Mouse (Mus musculus) liver, embryonic 12.5 days (tissue): ENCODE measurements around the gene Pkp3. TPM values are rescaled to one million over a fixed set of nuclear protein-coding genes. Genes with fewer than 3 reads are reported as not detected.
"Not testable (repeated sequence)": the region's sequence is repeated elsewhere in the genome, so short reads cannot be mapped to it uniquely, and the experiment has no call there.

Experiments
- ATAC-seq: fragments of 200-750 bp; cut with Nextera tagmentation; 2 replicates; pipeline ENCODE4 v1.8.0; 2017; ENCODE audit warnings: moderate number of reproducible peaks, mild to moderate bottlenecking, moderate library complexity
- H3K27ac ChIP-seq: fragments of 300-500 bp; sonication (generic); 2 replicates; pipeline ENCODE4 v1.5.1; 2016; ENCODE audit warnings: mild to moderate bottlenecking
- H3K27me3 ChIP-seq: fragments of 300-500 bp; sonication (generic); replicated peaks from 2 replicates; pipeline ENCODE4 v1.6.1; 2016; ENCODE audit warnings: mild to moderate bottlenecking, moderate library complexity
- H3K36me3 ChIP-seq: fragments of 300-500 bp; sonication (generic); 2 replicates; pipeline ENCODE4 v1.6.1; 2016; ENCODE audit warnings: mild to moderate bottlenecking, moderate library complexity
- H3K4me1 ChIP-seq: fragments of 300-500 bp; sonication (generic); 2 replicates; pipeline ENCODE4 v1.6.1; 2016
- H3K4me2 ChIP-seq: fragments of 300-500 bp; sonication (generic); 2 replicates; pipeline ENCODE4 v1.6.1; 2016; ENCODE audit warnings: mild to moderate bottlenecking, moderate library complexity
- H3K4me3 ChIP-seq: fragments of 300-500 bp; sonication (generic); 2 replicates; pipeline ENCODE4 v1.5.1; 2016; ENCODE audit warnings: mild to moderate bottlenecking, moderate library complexity
- H3K9ac ChIP-seq: fragments of 300-500 bp; sonication (generic); 2 replicates; pipeline ENCODE4 v1.6.1; 2016; ENCODE audit warnings: mild to moderate bottlenecking, moderate library complexity
- H3K9me3 ChIP-seq: fragments of 300-500 bp; sonication (generic); replicated peaks from 2 replicates; pipeline ENCODE4 v1.6.1; 2016; ENCODE audit warnings: mild to moderate bottlenecking, moderate library complexity
- WGBS: fragments of 180-500 bp; shearing (Covaris S2); methylation state at CpG from one replicate; pipeline ENCODE4 v1.1.7; 2016; ENCODE audit not compliant: insufficient replicate concordance; 5-methylcytosine and 5-hydroxymethylcytosine counted together
- polyA plus RNA-seq: library from polyadenylated mRNA; unstranded; fragments of >200 nt; fragmentation: Nextera tagmentation; extraction: Ambion mirVana; gene quantifications from 2 replicates; pipeline ENCODE4 v1.2.1, GENCODE M21; 2016

The Pkp3 gene
- 0.71 and 1.1 TPM in 2 replicates for polyA plus RNA-seq

GRCm38 (mm10) chr7:141077841-141078240 lies at the start of gene Pkp3:
Gene Pkp3, plus strand, starts transcription at chr7:141078218.
- 75% methylated on average over 15 of the region's 15 CpGs for WGBS
- Histone ChIP-seq H3K4me3 (no peak within 1 kb of the TSS), H3K9me3 (no peaks in the 10 kb centered on the region)

DNA sequence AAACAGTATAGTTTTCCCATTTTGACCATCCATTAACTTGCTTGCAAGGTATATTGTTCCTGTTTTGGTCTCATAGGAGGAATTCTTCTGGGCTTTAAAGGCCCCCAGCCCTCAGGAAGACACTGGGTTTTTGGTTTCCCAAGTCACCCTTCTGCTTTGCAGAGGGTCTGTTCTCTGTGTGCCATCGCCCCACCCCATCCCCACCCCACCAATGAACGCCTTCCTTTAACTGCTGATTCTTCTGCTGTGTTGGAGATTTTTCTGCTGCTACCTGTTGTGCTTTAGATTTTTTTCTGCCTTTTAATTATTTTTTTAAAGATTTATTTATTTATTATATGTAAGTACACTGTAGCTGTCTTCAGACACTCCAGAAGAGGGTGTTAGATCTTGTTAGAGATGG lies 49.2 kb upstream of the Pkp3 start, which contains the start of gene Gm17387:
Gene Gm17387 (plus strand): TSS at position 301 of the 400 bp plus-strand sequence.
- H3K27me3 ChIP-seq = no peaks in the 10 kb centered on the region
- H3K4me3 ChIP-seq = no peak within 1 kb of the TSS
- no peak within 1 kb of the TSS for H3K27ac ChIP-seq
- no peaks in the 10 kb centered on the region for H3K36me3 ChIP-seq
- no peak within 1 kb of the TSS for H3K4me2 ChIP-seq
- no peak within 1 kb of the TSS for H3K9ac ChIP-seq
- H3K4me1 ChIP-seq = peaks cover 26% of the 10 kb centered on the region
- H3K9me3 ChIP-seq = no peaks in the 10 kb centered on the region
- 82% methylated on average over 2 of the region's 2 CpGs for WGBS
- ATAC-seq = no peak

More at GRCm38 (mm10) chr7:141077841-141078240, at the start of gene Pkp3:
- H3K9ac ChIP-seq = 0 out of 2 replicates have a peak within 1 kb of the TSS, but pooled peaks have one; percentile 17
- no peaks in the 10 kb centered on the region for H3K36me3 ChIP-seq
- H3K27me3 ChIP-seq = peaks cover 84% of the 10 kb centered on the region
- H3K4me2 ChIP-seq = no peak within 1 kb of the TSS
- ATAC-seq = no peak
- no peak within 1 kb of the TSS for H3K27ac ChIP-seq
- H3K4me1 ChIP-seq = 0 out of 2 replicates have a peak, but pooled peaks cover 7% of the 10 kb centered on the region

DNA sequence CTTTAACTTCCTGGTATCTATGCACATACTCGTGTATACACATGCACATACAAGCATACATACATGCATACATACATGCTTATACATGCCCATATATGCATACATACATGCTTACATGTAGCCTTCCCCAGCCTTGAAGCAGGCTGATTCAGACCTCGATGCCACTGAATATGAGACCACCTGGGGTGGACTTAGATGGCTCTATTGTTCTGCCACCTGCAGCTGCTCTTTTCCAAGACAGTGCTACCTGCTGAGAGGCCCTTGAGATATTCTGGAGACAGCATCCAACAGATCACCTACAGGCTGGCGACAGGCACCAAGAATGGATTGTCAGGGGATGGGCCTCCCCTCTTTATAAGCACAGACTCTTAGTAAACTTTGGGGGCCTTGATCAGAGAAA lies 47.6 kb upstream of the Pkp3 start:
- no peak for ATAC-seq
- Histone ChIP-seq H3K27ac (no peak overlapping the region), H3K4me2 (no peak overlapping the region), H3K27me3 (no peaks in the 10 kb centered on the region), H3K36me3 (no peaks in the 10 kb centered on the region), H3K4me1 (peaks cover 26% of the 10 kb centered on the region), H3K4me3 (no peak overlapping the region), H3K9me3 (no peaks in the 10 kb centered on the region), H3K9ac (no peak overlapping the region)
- WGBS = 53% methylated on average over 3 of the region's 3 CpGs

GRCm38 (mm10) chr7:141032458-141033167 lies 45.4 kb upstream of the Pkp3 start:
- H3K27ac ChIP-seq = no peak overlapping the region
- H3K4me1 ChIP-seq = peaks cover 28% of the 10 kb centered on the region
- H3K36me3 ChIP-seq = no peaks in the 10 kb centered on the region
- no peak overlapping the region for H3K9ac ChIP-seq
- H3K4me3 ChIP-seq = no peak overlapping the region
- 0 out of 2 replicates have a peak, but pooled peaks cover 5% of the 10 kb centered on the region for H3K27me3 ChIP-seq
- no peak overlapping the region for H3K4me2 ChIP-seq
- ATAC-seq = peak; percentile 80
- no peaks in the 10 kb centered on the region for H3K9me3 ChIP-seq
- WGBS = 40% methylated on average over 9 of the region's 9 CpGs

GRCm38 (mm10) chr7:141036624-141037023 lies 41.4 kb upstream of the Pkp3 start:
- not testable (repeated sequence) for ATAC-seq, H3K27me3 ChIP-seq, H3K4me2 ChIP-seq, H3K36me3 ChIP-seq, H3K27ac ChIP-seq, H3K9me3 ChIP-seq, H3K9ac ChIP-seq, H3K4me3 ChIP-seq
- 63% methylated on average over 1 of the region's 2 CpGs for WGBS
- peaks cover 44% of the 10 kb centered on the region for H3K4me1 ChIP-seq

GRCm38 (mm10) chr7:141038090-141039032 lies 39.7 kb upstream of the Pkp3 start:
- Histone ChIP-seq H3K36me3 (no peaks in the 10 kb centered on the region), H3K4me3 (no peak overlapping the region), H3K27ac (no peak overlapping the region), H3K4me1 (peaks cover 46% of the 10 kb centered on the region), H3K9me3 (no peaks in the 10 kb centered on the region), H3K4me2 (peak overlapping the region; percentile 42), H3K9ac (no peak overlapping the region), H3K27me3 (0 out of 2 replicates have a peak, but pooled peaks cover 5% of the 10 kb centered on the region)
- peak; percentile 65 for ATAC-seq
- WGBS = 43% methylated on average over 20 of the region's 21 CpGs

GRCm38 (mm10) chr7:141039386-141040107 lies 38.5 kb upstream of the Pkp3 start:
- no peak overlapping the region for H3K4me2 ChIP-seq
- peaks cover 56% of the 10 kb centered on the region for H3K4me1 ChIP-seq
- H3K9me3 ChIP-seq = no peaks in the 10 kb centered on the region
- no peaks in the 10 kb centered on the region for H3K36me3 ChIP-seq
- ATAC-seq = no peak
- no peak overlapping the region for H3K9ac ChIP-seq
- no peak overlapping the region for H3K4me3 ChIP-seq
- no peak overlapping the region for H3K27ac ChIP-seq
- H3K27me3 ChIP-seq = 0 out of 2 replicates have a peak, but pooled peaks cover 5% of the 10 kb centered on the region
- WGBS = 79% methylated on average over 4 of the region's 4 CpGs

DNA sequence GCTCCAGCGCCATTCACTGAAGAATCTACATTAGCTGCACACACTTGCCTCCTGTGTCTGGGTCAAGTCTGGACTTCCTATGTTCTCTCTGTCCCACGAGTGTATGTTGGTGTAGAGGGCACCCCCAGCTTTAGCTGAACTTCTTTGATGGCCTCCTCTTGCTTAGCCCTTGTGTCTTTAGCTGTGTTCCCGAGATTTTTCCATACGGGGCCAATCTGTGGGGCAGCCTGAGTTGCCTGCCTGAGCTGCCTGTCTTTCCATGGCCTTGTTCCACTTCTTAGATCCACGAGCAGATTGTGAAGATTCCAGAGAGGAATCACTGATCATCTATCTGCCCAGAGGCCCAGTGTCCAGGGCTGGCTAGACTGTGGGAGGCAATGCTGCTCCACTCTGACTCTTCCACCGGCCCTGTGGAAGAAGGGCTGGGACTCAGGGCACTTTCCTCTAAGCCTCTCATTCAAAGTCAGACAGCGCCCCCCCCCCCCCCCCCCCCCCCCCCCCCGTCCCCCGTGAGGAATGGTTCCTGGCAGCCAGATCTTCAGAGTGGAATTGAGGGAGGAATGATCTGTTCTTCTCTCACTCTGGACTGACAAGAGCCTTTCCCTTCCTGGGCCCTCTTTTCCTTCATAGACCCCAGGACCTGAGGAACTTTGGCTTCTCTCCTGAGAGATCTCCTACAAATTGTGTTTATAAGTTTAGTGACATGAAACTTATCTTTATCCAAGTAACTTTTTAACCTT lies 37.0 kb upstream of the Pkp3 start:
- H3K27me3 ChIP-seq = 0 out of 2 replicates have a peak, but pooled peaks cover 2% of the 10 kb centered on the region
- ATAC-seq = no peak
- no peak overlapping the region for H3K4me2 ChIP-seq
- peaks cover 64% of the 10 kb centered on the region for H3K4me1 ChIP-seq
- no peaks in the 10 kb centered on the region for H3K9me3 ChIP-seq
- H3K9ac ChIP-seq = no peak overlapping the region
- H3K36me3 ChIP-seq = no peaks in the 10 kb centered on the region
- no peak overlapping the region for H3K4me3 ChIP-seq
- H3K27ac ChIP-seq = peak overlapping the region; percentile 70
- 49% methylated on average over 6 of the region's 9 CpGs for WGBS

GRCm38 (mm10) chr7:141041661-141042060 lies 36.4 kb upstream of the Pkp3 start:
- no peak for ATAC-seq
- no peaks in the 10 kb centered on the region for H3K9me3 ChIP-seq
- peak overlapping the region; percentile 70 for H3K27ac ChIP-seq
- H3K36me3 ChIP-seq = no peaks in the 10 kb centered on the region
- WGBS = 41% methylated on average over 5 of the region's 5 CpGs
- H3K4me1 ChIP-seq = peaks cover 70% of the 10 kb centered on the region
- H3K4me3 ChIP-seq = no peak overlapping the region
- no peak overlapping the region for H3K4me2 ChIP-seq
- H3K27me3 ChIP-seq = no peaks in the 10 kb centered on the region
- no peak overlapping the region for H3K9ac ChIP-seq

GRCm38 (mm10) chr7:141042539-141042938 lies 35.5 kb upstream of the Pkp3 start:
- H3K27ac ChIP-seq = peak overlapping the region; percentile 78
- 19% methylated on average over 4 of the region's 4 CpGs for WGBS
- H3K4me3 ChIP-seq = no peak overlapping the region
- peak overlapping the region; percentile 53 for H3K4me2 ChIP-seq
- no peaks in the 10 kb centered on the region for H3K9me3 ChIP-seq
- H3K4me1 ChIP-seq = peaks cover 78% of the 10 kb centered on the region
- no peaks in the 10 kb centered on the region for H3K36me3 ChIP-seq
- H3K9ac ChIP-seq = peak overlapping the region; percentile 29; the same call in 1 of the 2 replicates
- peak; percentile 77 for ATAC-seq
- H3K27me3 ChIP-seq = no peaks in the 10 kb centered on the region
